Mouse (Mus musculus) heart, adult 2 months (tissue): Measurements from ENCODE around the gene Smu1. TPM values are rescaled to one million over a fixed set of nuclear protein-coding genes. Genes with fewer than 3 reads are reported as not detected.
"Not testable (repeated sequence)": the region's sequence is repeated elsewhere in the genome, so short reads cannot be mapped to it uniquely, and the experiment has no call there.

Experiments used
- DNase-seq, 2 experiments: peaks; one replicate each; pipeline ENCODE4 v3.0.0; 2021
- H3K27ac ChIP-seq: fragments of 200-600 bp; 2 replicates; pipeline ENCODE4 v1.8.1; 2022
- H3K27me3 ChIP-seq: fragments of 200-500 bp; 2 replicates; pipeline ENCODE4 v1.6.1; 2012; ENCODE audit warnings: mild to moderate bottlenecking, low read length, inconsistent platforms, mixed read lengths; ENCODE audit not compliant: control insufficient read depth, insufficient read depth
- H3K36me3 ChIP-seq: fragments of 200-500 bp; 2 replicates; pipeline ENCODE4 v1.6.1; 2012; ENCODE audit warnings: low read length, inconsistent platforms; ENCODE audit not compliant: control insufficient read depth, insufficient read depth
- H3K4me1 ChIP-seq: fragments of 200-500 bp; 2 replicates; pipeline ENCODE4 v1.6.1; 2011; ENCODE audit warnings: low read length; ENCODE audit not compliant: control insufficient read depth, insufficient read depth
- H3K4me3 ChIP-seq: fragments of 200-600 bp; 2 replicates; pipeline ENCODE4 v1.8.1; 2022
- H3K79me2 ChIP-seq: fragments of 200-500 bp; replicated peaks from 2 replicates; pipeline ENCODE4 v1.6.1; 2012; ENCODE audit warnings: mild to moderate bottlenecking, inconsistent platforms, low read length, moderate library complexity, mixed read lengths; ENCODE audit not compliant: control insufficient read depth, insufficient read depth
- H3K9ac ChIP-seq: fragments of 200-500 bp; 2 replicates; pipeline ENCODE4 v1.6.1; 2012; ENCODE audit warnings: low read depth, mild to moderate bottlenecking, control low read depth, inconsistent platforms, low read length, mixed read lengths
- CTCF ChIP-seq: fragments of 200-600 bp; IDR thresholded peaks from 2 replicates; pipeline ENCODE4 v1.8.1; 2022; ENCODE audit warnings: antibody characterized with exemption, mild to moderate bottlenecking, moderate library complexity
- EP300 ChIP-seq: fragments of 200-500 bp; IDR thresholded peaks from 2 replicates; pipeline ENCODE4 v1.6.1; 2011; ENCODE audit warnings: low read depth, low read length, control low read depth; ENCODE audit not compliant: insufficient read depth
- POLR2A ChIP-seq: fragments of 200-500 bp; IDR thresholded peaks from 2 replicates; pipeline ENCODE4 v1.6.1; 2011; ENCODE audit warnings: mild to moderate bottlenecking, low read depth, low read length, control low read depth; ENCODE audit not compliant: insufficient read depth
- WGBS: fragments of 180-500 bp; shearing (Covaris S2); methylation state at CpG from one replicate; pipeline ENCODE4 v1.1.7; 2018; 5-methylcytosine and 5-hydroxymethylcytosine counted together
- intact Hi-C: fragments of 180-260 bp; cut with DNase I; formaldehyde crosslinking; loops from one replicate; pipeline ENCODE4 v1.15.1; 2025
- polyA plus RNA-seq: library from polyadenylated mRNA; depleted of rRNA; stranded (reverse); fragments of >200 nt; gene quantifications from 2 replicates; pipeline ENCODE4 v1.2.3, GENCODE M21; 2012
- total RNA-seq, 2 experiments: library from RNA; stranded (reverse); gene quantifications; 2 replicates each; pipeline ENCODE4 v1.2.3; 2021

The Smu1 gene
- total and polyA plus RNA-seq, 3 experiments, result 13.8 to 31.7 (median 27.0) TPM

DNA sequence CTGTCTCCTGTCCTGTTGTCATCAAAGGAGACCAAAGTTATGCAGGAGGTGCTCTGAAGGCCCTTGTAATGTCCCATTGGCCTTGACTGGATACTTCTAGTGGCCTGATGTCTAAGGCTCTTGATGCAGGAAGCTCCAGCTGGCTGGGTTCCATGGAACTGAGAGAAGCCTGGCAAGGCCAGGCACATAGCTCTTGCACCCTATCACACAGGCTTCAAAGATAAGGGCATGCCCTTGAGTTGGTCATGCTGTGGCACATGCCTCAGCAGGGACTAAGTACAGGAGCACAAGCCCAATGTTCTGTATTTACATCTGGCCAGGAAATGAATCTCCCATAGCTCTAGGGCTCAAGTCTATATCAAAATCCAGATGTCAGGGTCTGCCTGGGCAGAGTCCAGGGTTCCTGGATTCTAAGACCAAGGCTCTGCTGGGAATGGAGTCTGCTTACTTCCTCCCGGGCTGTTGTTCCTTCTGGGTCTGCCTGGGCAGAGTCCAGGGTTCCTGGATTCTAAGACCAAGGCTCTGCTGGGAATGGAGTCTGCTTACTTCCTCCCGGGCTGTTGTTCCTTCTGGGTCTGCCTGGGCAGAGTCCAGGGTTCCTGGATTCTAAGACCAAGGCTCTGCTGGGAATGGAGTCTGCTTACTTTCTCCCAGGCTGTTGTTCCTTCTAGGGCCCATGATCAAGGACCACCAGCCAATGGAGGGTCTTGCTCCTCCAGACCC is 41.3 kb upstream of the Smu1 start:
- H3K9ac ChIP-seq, H3K27me3 ChIP-seq, H3K4me3 ChIP-seq, H3K79me2 ChIP-seq, intact Hi-C loops: not testable (repeated sequence)
- H3K27ac ChIP-seq, result peak overlapping the region; percentile 69
- peaks cover 16% of the 10 kb centered on the region for H3K4me1 ChIP-seq
- WGBS, result 4% methylated on average over 2 of the region's 2 CpGs
- peak; percentile 72 to 85 for DNase-seq
- H3K36me3 ChIP-seq, result peaks cover 15% of the 10 kb centered on the region
- peak; percentile 95 for TF ChIP-seq EP300

DNA sequence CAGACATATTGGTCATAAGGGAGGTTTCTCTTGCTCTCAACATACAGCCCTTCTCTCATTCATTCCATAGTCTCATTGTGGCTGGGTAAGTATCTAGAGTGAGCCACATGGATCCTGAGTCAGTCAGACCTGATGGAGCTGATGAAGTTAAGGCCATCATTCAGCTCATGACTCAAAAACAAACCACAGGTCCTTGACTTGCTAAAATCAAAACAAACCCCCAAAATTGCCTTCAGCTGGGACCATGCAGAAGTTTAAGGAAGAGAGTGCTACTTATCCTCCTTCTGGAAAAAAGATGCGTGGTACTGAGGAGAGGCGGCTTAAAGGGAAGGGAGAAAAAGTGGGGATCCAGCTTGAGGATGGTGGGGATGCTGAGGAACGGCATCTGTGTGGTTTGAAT is 38.0 kb upstream of the Smu1 start:
- intact Hi-C loops, result no loop called here
- H3K4me1 ChIP-seq, result peaks cover 12% of the 10 kb centered on the region
- H3K9ac ChIP-seq, result no peak overlapping the region
- no peaks in the 10 kb centered on the region for H3K27me3 ChIP-seq
- H3K79me2 ChIP-seq, result no peaks in the 10 kb centered on the region
- peaks cover 7% of the 10 kb centered on the region for H3K36me3 ChIP-seq
- 95% methylated on average over 3 of the region's 3 CpGs for WGBS
- H3K4me3 ChIP-seq, result no peak overlapping the region
- TF ChIP-seq CTCF (no peak), EP300 (no peak), POLR2A (no peak)
- no peak overlapping the region for H3K27ac ChIP-seq
- no peak for DNase-seq

DNA sequence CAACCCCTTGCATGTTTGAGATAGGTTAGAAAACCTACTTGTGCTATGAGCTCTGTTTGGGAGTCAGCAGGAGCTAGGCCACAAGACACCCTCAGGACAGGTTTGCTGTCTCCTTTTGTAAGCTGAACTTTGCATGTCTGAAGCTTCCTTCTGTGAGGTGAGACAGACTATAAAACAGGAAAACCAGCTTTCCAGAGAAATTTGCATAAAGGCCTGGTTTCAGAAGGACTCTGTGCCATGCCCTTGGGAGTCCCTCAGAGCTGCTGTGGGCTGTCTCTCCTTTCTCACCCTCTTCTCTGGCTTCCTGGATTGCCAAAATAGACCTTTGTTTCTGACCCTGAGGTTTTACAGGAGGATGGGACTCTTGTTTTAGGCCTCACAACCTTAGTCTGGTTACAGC is 36.6 kb upstream of the Smu1 start:
- DNase-seq, result no peak
- Histone ChIP-seq H3K4me1 (peaks cover 6% of the 10 kb centered on the region), H3K27ac (no peak overlapping the region), H3K9ac (no peak overlapping the region), H3K27me3 (no peaks in the 10 kb centered on the region), H3K36me3 (peaks cover 3% of the 10 kb centered on the region), H3K4me3 (no peak overlapping the region), H3K79me2 (no peaks in the 10 kb centered on the region)
- intact Hi-C loops, result no loop called here
- no peak for TF ChIP-seq EP300
- no peak for TF ChIP-seq CTCF
- TF ChIP-seq POLR2A, result no peak

DNA sequence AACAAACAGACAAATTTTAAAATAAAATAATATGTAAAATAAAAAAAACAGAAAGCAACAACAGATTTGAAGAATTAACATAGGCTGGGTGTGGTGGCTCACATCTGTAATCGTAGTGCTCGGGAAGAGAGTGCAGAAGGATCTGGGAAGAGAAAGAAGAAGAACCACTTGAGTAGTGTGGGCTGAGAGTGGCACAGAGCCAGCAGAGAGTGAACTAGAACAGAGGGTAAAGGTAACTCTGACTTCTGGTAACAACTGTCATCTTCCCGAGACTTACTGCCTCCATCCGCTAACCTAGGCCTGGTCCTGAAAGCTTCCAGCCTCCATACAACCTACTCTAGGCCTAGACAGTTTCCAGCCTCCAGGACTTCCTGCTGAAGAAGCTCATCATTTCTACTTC is 33.5 kb upstream of the Smu1 start:
- Histone ChIP-seq H3K4me3 (no peak overlapping the region), H3K9ac (no peak overlapping the region), H3K27me3 (no peaks in the 10 kb centered on the region), H3K36me3 (no peaks in the 10 kb centered on the region), H3K4me1 (no peaks in the 10 kb centered on the region), H3K27ac (no peak overlapping the region), H3K79me2 (no peaks in the 10 kb centered on the region)
- DNase-seq, result no peak
- intact Hi-C loops, result no loop called here
- WGBS, result 96% methylated on average over 4 of the region's 4 CpGs
- no peak for TF ChIP-seq POLR2A
- TF ChIP-seq EP300, result no peak
- no peak for TF ChIP-seq CTCF

DNA sequence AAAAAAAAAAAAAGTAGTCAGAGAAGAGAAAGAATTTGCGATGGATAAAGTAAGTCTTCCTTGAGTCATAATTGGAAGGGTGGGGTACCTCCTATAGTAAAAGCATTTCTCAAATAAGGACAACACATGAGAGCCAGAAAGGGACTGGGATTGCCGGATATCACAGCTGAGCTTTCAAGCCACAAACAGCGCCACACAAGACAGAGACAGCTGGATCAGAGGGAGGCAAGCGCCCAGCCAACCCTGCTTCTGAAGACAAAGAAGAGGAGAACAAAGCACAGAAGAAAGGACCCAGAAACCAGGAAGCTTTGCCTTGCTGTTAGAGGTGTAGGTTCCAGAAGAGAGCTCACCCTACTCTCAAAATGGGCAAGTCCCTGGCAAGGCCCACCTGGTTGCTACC is 28.9 kb upstream of the Smu1 start:
- Histone ChIP-seq H3K9ac (no peak overlapping the region), H3K27ac (no peak overlapping the region), H3K79me2 (no peaks in the 10 kb centered on the region), H3K4me1 (peaks cover 8% of the 10 kb centered on the region), H3K4me3 (no peak overlapping the region), H3K36me3 (peaks cover 2% of the 10 kb centered on the region; the same call in 1 of the 2 replicates), H3K27me3 (no peaks in the 10 kb centered on the region)
- intact Hi-C loops, result no loop called here
- DNase-seq, result no peak
- WGBS, result 88% methylated on average over 4 of the region's 4 CpGs
- TF ChIP-seq EP300, result no peak
- TF ChIP-seq CTCF, result no peak
- no peak for TF ChIP-seq POLR2A

DNA sequence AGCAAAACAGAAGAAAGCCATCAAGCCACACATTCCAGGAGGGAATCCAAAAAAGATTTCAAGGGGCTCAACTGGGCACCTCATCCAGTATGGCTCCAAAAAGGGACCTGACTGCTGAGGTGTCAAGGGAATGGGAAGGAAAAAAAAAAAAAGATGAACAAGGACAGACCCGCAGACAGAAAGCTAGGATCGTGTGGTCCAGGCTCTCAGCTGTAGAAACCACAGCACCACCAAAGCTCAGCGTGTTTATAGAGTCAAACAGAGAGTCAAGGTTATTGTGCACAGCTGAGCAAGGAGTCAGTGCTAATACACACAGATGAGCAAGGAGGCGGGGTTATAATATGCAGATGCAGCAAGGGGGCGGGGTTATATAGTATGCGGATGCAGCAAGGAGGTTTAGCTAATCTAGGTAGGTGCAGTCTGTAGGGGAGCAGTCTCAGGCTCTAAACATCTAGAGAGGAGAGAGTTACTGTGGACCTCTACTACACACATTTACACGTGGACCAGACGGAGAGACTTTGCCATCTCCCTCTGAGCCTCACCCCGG is 28.0 kb upstream of the Smu1 start:
- TF ChIP-seq CTCF, result no peak
- no peak for TF ChIP-seq POLR2A
- TF ChIP-seq EP300, result no peak
- intact Hi-C loops, result no loop called here
- no peaks in the 10 kb centered on the region for H3K27me3 ChIP-seq
- DNase-seq, result no peak
- H3K27ac ChIP-seq, result no peak overlapping the region
- peaks cover 4% of the 10 kb centered on the region for H3K36me3 ChIP-seq
- H3K4me1 ChIP-seq, result peaks cover 11% of the 10 kb centered on the region
- no peak overlapping the region for H3K9ac ChIP-seq
- 78% methylated on average over 9 of the region's 9 CpGs for WGBS
- no peaks in the 10 kb centered on the region for H3K79me2 ChIP-seq
- no peak overlapping the region for H3K4me3 ChIP-seq
